Mouse (Mus musculus) limb, embryonic 12.5 days (tissue): Measurements from ENCODE around the gene Eif3a. TPM values are rescaled to one million over a fixed set of nuclear protein-coding genes. Genes with fewer than 3 reads are reported as not detected.

ENCODE experiments used
- ATAC-seq: fragments of 200-750 bp; cut with Nextera tagmentation; 2 replicates; pipeline ENCODE4 v1.8.0; 2017; ENCODE audit warnings: low read depth, moderate TSS enrichment; ENCODE audit not compliant: insufficient number of reproducible peaks, insufficient read depth, low FRiP score, low TSS enrichment
- H3K27ac ChIP-seq: fragments of 300-500 bp; sonication (generic); 2 replicates; pipeline ENCODE4 v1.5.1; 2016; ENCODE audit warnings: mild to moderate bottlenecking, moderate library complexity
- H3K27me3 ChIP-seq: fragments of 300-500 bp; sonication (generic); 2 replicates; pipeline ENCODE4 v1.6.1; 2016; ENCODE audit warnings: mild to moderate bottlenecking, moderate library complexity
- H3K36me3 ChIP-seq: fragments of 300-500 bp; sonication (generic); 2 replicates; pipeline ENCODE4 v1.6.1; 2016; ENCODE audit warnings: mild to moderate bottlenecking, moderate library complexity
- H3K4me1 ChIP-seq: fragments of 300-500 bp; sonication (generic); replicated peaks from 2 replicates; pipeline ENCODE4 v1.6.1; 2016
- H3K4me2 ChIP-seq: fragments of 300-500 bp; sonication (generic); 2 replicates; pipeline ENCODE4 v1.6.1; 2016; ENCODE audit warnings: mild to moderate bottlenecking, moderate library complexity
- H3K4me3 ChIP-seq: fragments of 300-500 bp; sonication (generic); replicated peaks from 2 replicates; pipeline ENCODE4 v1.5.1; 2016; ENCODE audit warnings: mild to moderate bottlenecking
- H3K9ac ChIP-seq: fragments of 300-500 bp; sonication (generic); replicated peaks from 2 replicates; pipeline ENCODE4 v1.6.1; 2016; ENCODE audit warnings: mild to moderate bottlenecking, moderate library complexity
- H3K9me3 ChIP-seq: fragments of 300-500 bp; sonication (generic); 2 replicates; pipeline ENCODE4 v1.6.1; 2016; ENCODE audit warnings: mild to moderate bottlenecking, moderate library complexity
- WGBS: fragments of 180-500 bp; shearing (Covaris S2); methylation state at CpG from one replicate; pipeline ENCODE4 v1.1.7; 2016; 5-methylcytosine and 5-hydroxymethylcytosine counted together
- microRNA-seq: library from miRNA; unstranded; fragments of <30 nt; microRNA quantifications from one replicate; pipeline ENCODE4, GENCODE M21; 2017
- polyA plus RNA-seq: library from polyadenylated mRNA; unstranded; fragments of >200 nt; fragmentation: Nextera tagmentation; extraction: Ambion mirVana; gene quantifications from 2 replicates; pipeline ENCODE4 v1.2.1, GENCODE M21; 2016

The Eif3a gene
- polyA plus RNA-seq, 1 experiment from 2014 or later, result 143 TPM

- H3K9ac ChIP-seq, result no peak overlapping the region
- no peak overlapping the region for H3K4me3 ChIP-seq
- H3K27ac ChIP-seq, result no peak overlapping the region
- H3K4me1 ChIP-seq, result no peaks in the 10 kb centered on the region
- 74% methylated on average over 2 of the region's 2 CpGs for WGBS
- peaks cover 2% of the 10 kb centered on the region; the same call in 1 of the 2 replicates for H3K27me3 ChIP-seq
- no peak overlapping the region for H3K4me2 ChIP-seq
- no peaks in the 10 kb centered on the region for H3K9me3 ChIP-seq
- no peak for ATAC-seq
- no peaks in the 10 kb centered on the region for H3K36me3 ChIP-seq
Observed at GRCm38 (mm10) chr19:60712577-60712976, 77.9 kb downstream of the Eif3a start.

Small RNAs within 50 kb of the gene (microRNA-seq; reads per million reads assigned to microRNA genes)
- not detected for gene mmu-mir-3084-1

Other genes with a start within 250 kb of the Eif3a start
- gene Cacul1, start 209.6 kb downstream of the Eif3a start, polyA plus RNA-seq, result 32.3 and 32.9 TPM in 2 replicates
- 1.9 and 2.4 TPM in 2 replicates for gene Nanos1, start 34.7 kb downstream of the Eif3a start, polyA plus RNA-seq
- gene Fam45a, start 20.9 kb upstream of the Eif3a start, polyA plus RNA-seq, result 31.4 and 34.2 TPM in 2 replicates
- gene Sfxn4, start 70.8 kb upstream of the Eif3a start, polyA plus RNA-seq, result 14.1 and 15.5 TPM in 2 replicates
- 79.2 and 85.2 TPM in 2 replicates for gene Prdx3, start 83.9 kb upstream of the Eif3a start, polyA plus RNA-seq
- gene Grk5, start 99.1 kb upstream of the Eif3a start, polyA plus RNA-seq, result 0.99 and 1.4 TPM in 2 replicates